Mouse (Mus musculus) myocyte (in vitro differentiated cells): ENCODE results near the gene 1700008O03Rik. TPM values are rescaled to one million over a fixed set of nuclear protein-coding genes. Genes with fewer than 3 reads are reported as not detected.
A peak's percentile ranks its signal among the peaks of the same experiment; 100 is the strongest.

Source experiments
- H3K27me3 ChIP-seq: one replicate; pipeline ENCODE4 v1.6.1; 2011; ENCODE audit not compliant: control insufficient read depth, insufficient read depth, insufficient read length
- H3K36me3 ChIP-seq: one replicate; pipeline ENCODE4 v1.6.1; 2011; ENCODE audit not compliant: control insufficient read depth, insufficient read depth
- H3K4me2 ChIP-seq: one replicate; pipeline ENCODE4 v1.6.1; 2011; ENCODE audit warnings: low read depth, control low read depth
- H3K4me3 ChIP-seq: one replicate; pipeline ENCODE4 v1.5.1; 2011; ENCODE audit warnings: mild to moderate bottlenecking, control low read depth, moderate library complexity
- H3K79me2 ChIP-seq: one replicate; pipeline ENCODE4 v1.6.1; 2011; ENCODE audit not compliant: control insufficient read depth, insufficient read depth
- H3ac ChIP-seq: one replicate; pipeline ENCODE4 v1.6.1; 2011; ENCODE audit not compliant: control insufficient read depth, insufficient read length
- CEBPB ChIP-seq: IDR thresholded peaks from 2 replicates; pipeline ENCODE4 v1.6.1; 2011; ENCODE audit warnings: mild to moderate bottlenecking, moderate library complexity; ENCODE audit not compliant: poor library complexity, insufficient read depth, severe bottlenecking
- E2F4 ChIP-seq: IDR thresholded peaks from one replicate; pipeline ENCODE4 v1.6.1; 2011; ENCODE audit warnings: mild to moderate bottlenecking, control low read depth, moderate library complexity; ENCODE audit not compliant: insufficient read depth
- MAX ChIP-seq: IDR thresholded peaks from one replicate; pipeline ENCODE4 v1.6.1; 2011; ENCODE audit warnings: low read depth, mild to moderate bottlenecking, control low read depth
- MYOG ChIP-seq, 3 experiments: IDR thresholded peaks; one replicate each; pipeline ENCODE4 v1.6.1; 2011; ENCODE audit warnings: control low read depth in 2 of 3, low read depth in 2 of 3, mild to moderate bottlenecking in 2 of 3; ENCODE audit not compliant: insufficient read length in 2 of 3, control insufficient read depth in 1 of 3, insufficient read depth in 1 of 3
- POLR2A ChIP-seq: IDR thresholded peaks from one replicate; pipeline ENCODE4 v1.6.1; 2011; ENCODE audit warnings: low read depth, mild to moderate bottlenecking, control low read depth, moderate library complexity; ENCODE audit not compliant: insufficient read length
- POLR2AphosphoS2 ChIP-seq: IDR thresholded peaks from one replicate; pipeline ENCODE4 v1.6.1; 2011; ENCODE audit warnings: low read depth, control low read depth; ENCODE audit not compliant: insufficient read length
- REST ChIP-seq: IDR thresholded peaks from one replicate; pipeline ENCODE4 v1.6.1; 2011; ENCODE audit warnings: mild to moderate bottlenecking, control low read depth, moderate library complexity; ENCODE audit not compliant: insufficient read depth, insufficient read length
- SRF ChIP-seq: IDR thresholded peaks from one replicate; pipeline ENCODE4 v1.6.1; 2011; ENCODE audit warnings: low read depth; ENCODE audit not compliant: control insufficient read depth, insufficient read length
- TCF12 ChIP-seq: IDR thresholded peaks from one replicate; pipeline ENCODE4 v1.6.1; 2011; ENCODE audit warnings: mild to moderate bottlenecking, control low read depth; ENCODE audit not compliant: poor library complexity, insufficient read depth, severe bottlenecking
- TCF3 ChIP-seq: IDR thresholded peaks from one replicate; pipeline ENCODE4 v1.6.1; 2011; ENCODE audit warnings: low read depth, control low read depth; ENCODE audit not compliant: insufficient read length
- USF1 ChIP-seq: IDR thresholded peaks from one replicate; pipeline ENCODE4 v1.6.1; 2011; ENCODE audit warnings: low read depth, mild to moderate bottlenecking, control low read depth, moderate library complexity
- polyA plus RNA-seq: library from polyadenylated mRNA; unstranded; fragments of >200 nt; fragmentation: generic; extraction: Trizol; gene quantifications from one replicate; pipeline ENCODE4 v1.2.1, GENCODE M21; 2012; ENCODE audit warnings: missing spikeins

The 1700008O03Rik gene
- polyA plus RNA-seq, 1 experiment = not detected

DNA sequence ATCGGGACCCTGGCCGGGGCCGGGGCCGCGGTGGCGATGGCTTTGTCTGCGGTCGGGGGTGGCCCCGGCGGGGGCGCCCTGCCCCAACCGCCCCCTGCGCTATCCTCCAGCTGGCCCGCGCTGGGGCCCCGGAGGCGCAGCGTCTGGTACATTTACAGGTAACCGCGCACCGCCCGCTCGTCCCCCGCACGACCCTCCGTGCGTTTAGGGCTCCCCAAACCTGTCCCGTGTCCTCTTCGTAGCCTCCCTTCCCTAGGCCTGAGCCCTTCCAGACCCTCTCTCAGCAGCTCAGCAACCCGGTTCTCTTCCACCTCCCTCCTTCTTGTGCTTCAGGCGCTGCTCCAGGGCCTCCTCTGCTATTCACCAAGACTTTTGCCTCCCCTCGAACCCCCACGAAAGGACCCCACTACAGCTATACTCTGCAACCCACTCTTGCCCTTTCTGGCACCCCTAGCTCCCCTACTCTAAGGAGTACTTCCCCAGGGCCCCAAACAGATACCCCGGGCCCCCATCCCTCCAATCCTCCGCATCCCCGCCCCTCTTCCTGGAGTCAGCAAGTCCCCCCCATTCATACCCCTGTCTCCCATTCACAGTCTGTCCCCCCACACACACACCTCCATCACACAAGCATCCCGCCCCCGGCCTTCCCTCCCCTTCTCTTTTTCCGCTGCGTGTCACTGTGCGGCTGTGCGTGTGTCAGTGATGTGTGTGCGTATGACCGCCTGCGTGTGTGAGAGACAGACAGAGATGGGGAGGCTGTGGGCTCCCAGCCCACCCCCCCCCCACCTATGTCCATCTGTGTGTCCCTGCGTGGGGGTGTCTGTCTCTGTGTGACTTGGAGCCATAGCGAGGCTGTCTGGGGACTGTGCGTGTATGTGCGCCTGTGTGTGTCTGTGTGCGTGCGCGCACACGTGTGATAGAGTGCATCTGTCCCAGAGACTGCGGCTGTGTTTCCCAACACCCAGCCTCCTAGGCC lies 49.3 kb downstream of the 1700008O03Rik start:
- H3K27me3 ChIP-seq = peaks cover 44% of the 10 kb centered on the region
- H3K79me2 ChIP-seq = no peaks in the 10 kb centered on the region
- H3ac ChIP-seq = no peak overlapping the region
- H3K4me3 ChIP-seq = no peak overlapping the region
- H3K36me3 ChIP-seq = no peaks in the 10 kb centered on the region
- TF ChIP-seq TCF12 = no peak
- H3K4me2 ChIP-seq = no peak overlapping the region

DNA sequence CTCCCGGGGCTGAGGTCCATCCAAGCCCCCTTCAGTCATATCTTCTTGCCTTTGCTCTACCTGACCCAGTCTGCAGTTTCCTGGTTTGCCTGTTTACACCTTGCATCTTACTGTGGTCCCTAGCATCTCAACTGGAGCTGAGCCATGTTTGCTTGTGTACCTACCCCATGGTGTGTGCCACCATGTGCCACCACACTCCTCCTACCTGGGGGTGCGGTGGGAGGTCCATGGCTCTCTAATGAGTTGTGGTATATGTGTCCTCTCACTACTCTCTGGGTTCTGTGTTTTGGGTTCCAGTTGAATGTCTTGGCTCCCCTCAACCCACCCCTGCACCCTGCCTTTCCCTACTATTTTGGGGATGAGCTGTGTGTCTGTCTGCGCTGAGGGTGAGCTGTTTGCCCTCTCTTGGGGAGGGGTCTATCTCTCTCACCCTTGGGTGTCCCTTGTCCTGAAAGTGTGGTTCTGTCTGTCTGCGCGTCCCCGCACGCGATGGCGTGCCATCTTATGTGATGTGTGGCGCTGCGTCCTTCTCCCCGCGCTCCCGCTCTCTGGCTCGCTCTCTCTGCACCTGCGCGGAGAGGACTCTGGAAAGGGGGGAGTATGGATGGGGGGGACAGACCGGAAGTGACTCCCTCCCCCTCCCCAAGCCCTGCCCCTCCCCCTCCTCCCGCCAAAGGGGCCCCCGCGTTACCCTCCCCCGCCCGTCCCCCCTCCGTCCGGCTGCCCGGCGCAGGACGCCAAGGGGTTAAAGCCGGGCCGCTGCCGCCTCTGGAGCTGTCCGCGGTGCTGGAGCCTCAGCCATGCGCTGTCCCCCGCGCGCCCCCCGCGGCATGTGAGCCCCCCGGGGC lies 50.4 kb downstream of the 1700008O03Rik start:
- no peak overlapping the region for H3K4me3 ChIP-seq

DNA sequence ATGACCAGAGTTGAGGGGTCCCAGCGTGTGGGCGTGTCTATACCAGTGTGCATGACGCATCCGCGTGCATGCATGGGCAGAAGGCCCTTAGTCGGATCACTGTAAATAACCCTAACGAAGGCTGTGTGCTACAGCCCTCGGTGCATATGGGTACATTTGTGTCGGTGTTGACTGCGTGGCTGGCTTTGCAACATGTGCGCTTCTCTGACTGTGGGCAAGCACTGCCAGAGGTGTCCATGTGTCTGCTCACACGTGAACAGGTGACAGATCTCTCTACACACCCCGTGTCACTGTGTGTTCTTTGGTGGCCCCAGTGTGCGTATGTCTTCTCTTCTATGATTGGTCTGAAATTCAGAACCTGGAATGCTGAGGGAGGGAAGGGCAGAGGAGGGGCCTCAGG lies 51.5 kb downstream of the 1700008O03Rik start:
- Histone ChIP-seq H3K4me2 (no peak overlapping the region), H3K4me3 (no peak overlapping the region), H3K27me3 (peaks cover 35% of the 10 kb centered on the region), H3K79me2 (no peaks in the 10 kb centered on the region), H3K36me3 (no peaks in the 10 kb centered on the region), H3ac (no peak overlapping the region)
- TF ChIP-seq POLR2AphosphoS2 (no peak), MAX (no peak), USF1 (no peak), CEBPB (no peak), TCF3 (no peak), MYOG (IDR thresholded peaks at IDR 0.05; ENCODE audit: control insufficient read depth in 1 of 3, insufficient read depth in 1 of 3, insufficient read length in 2 of 3, low read depth in 2 of 3) (no peak), REST (no peak)

More for the DNA sequence above, 50.4 kb downstream of the 1700008O03Rik start:
- Histone ChIP-seq H3K27me3 (peaks cover 42% of the 10 kb centered on the region), H3ac (no peak overlapping the region), H3K36me3 (no peaks in the 10 kb centered on the region), H3K79me2 (no peaks in the 10 kb centered on the region), H3K4me2 (no peak overlapping the region)
- TF ChIP-seq MAX = no peak
- TF ChIP-seq MYOG (IDR thresholded peaks at IDR 0.05; ENCODE audit: control insufficient read depth in 1 of 3, insufficient read depth in 1 of 3, insufficient read length in 2 of 3, low read depth in 2 of 3) = no peak
- peak; percentile 76 for TF ChIP-seq REST

DNA sequence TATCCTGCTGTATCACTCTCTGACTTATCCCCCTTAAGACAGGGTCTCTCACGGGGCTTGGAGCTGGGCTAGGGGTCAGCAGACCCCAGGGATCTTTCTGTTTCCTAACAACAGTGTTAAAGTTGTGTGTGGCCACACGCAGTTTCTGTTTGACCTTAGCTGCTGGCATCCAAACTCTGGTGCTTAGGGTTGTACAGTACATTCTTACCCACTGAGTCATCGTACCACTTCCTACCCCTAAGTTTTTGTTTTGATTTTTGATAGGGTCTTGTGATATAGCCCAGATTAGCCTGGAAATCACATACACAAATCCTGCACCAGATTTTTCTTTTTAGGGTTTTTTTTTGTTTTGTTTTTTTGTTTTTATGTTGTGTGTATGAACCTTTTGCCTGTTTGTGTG lies 53.3 kb downstream of the 1700008O03Rik start:
- H3ac ChIP-seq = no peak overlapping the region
- H3K79me2 ChIP-seq = no peaks in the 10 kb centered on the region
- no peak overlapping the region for H3K4me3 ChIP-seq
- TF ChIP-seq POLR2A (no peak), E2F4 (no peak), MYOG (IDR thresholded peaks at IDR 0.05; ENCODE audit: control insufficient read depth in 1 of 3, insufficient read depth in 1 of 3, insufficient read length in 2 of 3, low read depth in 2 of 3) (no peak), TCF12 (no peak), SRF (no peak), TCF3 (no peak)
- no peaks in the 10 kb centered on the region for H3K36me3 ChIP-seq
- no peak overlapping the region for H3K4me2 ChIP-seq
- peaks cover 38% of the 10 kb centered on the region for H3K27me3 ChIP-seq

DNA sequence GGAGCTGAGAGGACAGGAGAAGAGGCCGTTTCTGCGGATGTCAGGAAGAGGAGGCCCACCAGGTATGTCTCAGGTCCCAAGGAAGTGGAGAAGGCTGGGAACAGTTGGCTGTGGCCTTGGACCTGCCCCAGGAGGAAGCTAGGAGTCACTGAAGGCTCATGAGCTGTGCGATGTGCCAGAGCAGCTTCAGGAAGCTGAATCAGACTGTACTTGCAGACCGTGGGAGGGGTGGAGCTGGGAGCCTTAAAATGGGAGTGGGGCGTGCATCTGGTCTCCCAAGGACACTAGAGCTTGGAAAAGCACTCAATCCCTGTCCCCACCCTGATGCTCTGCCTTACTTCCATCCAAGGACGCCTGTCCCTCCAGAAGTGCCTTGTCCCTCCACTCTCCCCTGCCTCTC lies 59.0 kb downstream of the 1700008O03Rik start:
- Histone ChIP-seq H3K36me3 (no peaks in the 10 kb centered on the region), H3K79me2 (no peaks in the 10 kb centered on the region), H3K4me2 (no peak overlapping the region), H3ac (no peak overlapping the region), H3K27me3 (peaks cover 78% of the 10 kb centered on the region), H3K4me3 (no peak overlapping the region)
- TF ChIP-seq MAX = no peak
- TF ChIP-seq SRF = no peak
- no peak for TF ChIP-seq REST
- TF ChIP-seq USF1 = no peak
- no peak for TF ChIP-seq POLR2A
